Mouse (Mus musculus) spleen, adult 10 weeks (tissue): ENCODE results near the gene Gyg. TPM values are rescaled to one million over a fixed set of nuclear protein-coding genes. Genes with fewer than 3 reads are reported as not detected.

ENCODE experiments used
- polyA plus RNA-seq: library from polyadenylated mRNA; stranded (reverse); fragments of 350-450 nt; fragmentation: Illumina TruSeq; extraction: RNeasy Lipid Tissue Mini Kit (QIAGEN cat#74804); gene quantifications from one replicate; pipeline ENCODE4 v1.2.3, GENCODE M21; 2015; ENCODE audit warnings: low replicate concordance; ENCODE audit not compliant: insufficient read depth

Gene Gyg
- 58.4 TPM for polyA plus RNA-seq

DNA sequence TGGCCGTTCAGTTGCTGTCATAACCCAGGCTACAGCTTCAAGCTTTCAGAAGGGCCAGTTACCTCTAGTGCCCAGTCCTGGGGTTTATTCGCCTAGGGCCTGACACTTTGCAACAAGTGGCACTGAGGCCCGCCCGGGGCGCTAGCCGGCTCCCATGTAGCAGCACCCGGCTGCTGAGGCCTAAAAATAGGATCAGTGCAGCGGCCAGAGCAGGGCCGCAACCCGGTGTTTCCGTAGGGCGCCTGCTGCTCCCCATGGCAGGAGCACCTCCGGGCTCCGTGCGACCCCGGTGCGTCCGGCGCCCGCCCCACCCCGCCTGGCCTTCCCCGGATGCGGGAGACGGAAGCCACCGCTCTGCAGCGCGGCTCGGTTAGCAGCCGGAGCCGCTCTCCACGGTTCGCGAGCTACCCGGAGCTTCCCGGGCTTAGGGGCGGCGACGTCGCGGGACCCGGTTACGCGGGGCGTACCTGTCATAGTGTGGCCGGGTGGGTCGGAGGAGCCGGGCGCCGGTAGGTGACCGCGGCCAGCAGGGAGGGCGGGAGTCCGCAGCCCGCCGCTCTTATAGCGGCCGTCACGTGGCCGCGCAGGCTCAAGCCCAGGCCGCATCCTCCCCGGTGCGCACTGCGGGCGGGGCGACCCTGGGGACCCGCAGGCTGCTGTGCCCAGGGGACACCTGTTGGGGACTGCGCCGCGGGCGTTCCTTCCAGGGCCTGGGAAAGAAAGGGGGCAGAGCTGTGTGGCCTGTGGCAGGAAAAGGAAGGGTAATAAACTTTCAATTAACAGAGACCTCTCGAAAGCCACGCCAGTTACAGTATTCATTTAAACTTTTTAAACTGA is at the start of gene Gyg:
Gene Gyg (minus strand): TSS at position 787 of the 837 bp plus-strand sequence.

Other genes with a start within 250 kb of the Gyg start
- gene Cp, start 198.3 kb downstream of the Gyg start, polyA plus RNA-seq = 95.6 TPM
- 148 TPM for gene Hps3, start 120.0 kb downstream of the Gyg start, polyA plus RNA-seq
- gene Hltf, start 97.5 kb downstream of the Gyg start, polyA plus RNA-seq = 73.5 TPM
- gene Cpa3, start 86.9 kb upstream of the Gyg start, polyA plus RNA-seq = 2.5 TPM
- 5.2 TPM for gene Cpb1, start 120.4 kb upstream of the Gyg start, polyA plus RNA-seq
- gene Agtr1b, start 211.9 kb upstream of the Gyg start, polyA plus RNA-seq = not detected